Mouse (Mus musculus): ENCODE measurements around the gene Rexo4.

Rexo4 gene

DNA sequence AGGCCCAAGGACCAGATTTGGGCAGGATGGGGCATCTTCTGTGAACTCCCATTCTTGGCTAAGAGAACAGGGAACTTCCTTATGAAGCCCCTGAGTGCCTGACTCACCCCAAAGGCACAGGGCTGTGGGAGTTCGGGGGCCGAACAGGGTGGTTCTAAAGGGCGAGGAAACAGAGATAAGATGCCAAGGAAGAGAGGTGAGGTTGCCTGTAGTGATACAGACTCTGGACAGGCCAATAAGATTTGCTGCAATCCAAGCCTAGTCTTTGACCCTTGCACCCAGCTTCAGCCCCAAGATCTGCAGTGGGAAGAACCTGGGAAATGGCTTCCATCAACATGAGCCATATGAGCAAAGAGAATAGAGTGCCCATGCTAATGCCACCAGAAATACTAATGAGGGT, 20.9 kb downstream of the Rexo4 start:
- no peak for DNase-seq (ENCODE audit: low spot score in 2 of 2)

DNA sequence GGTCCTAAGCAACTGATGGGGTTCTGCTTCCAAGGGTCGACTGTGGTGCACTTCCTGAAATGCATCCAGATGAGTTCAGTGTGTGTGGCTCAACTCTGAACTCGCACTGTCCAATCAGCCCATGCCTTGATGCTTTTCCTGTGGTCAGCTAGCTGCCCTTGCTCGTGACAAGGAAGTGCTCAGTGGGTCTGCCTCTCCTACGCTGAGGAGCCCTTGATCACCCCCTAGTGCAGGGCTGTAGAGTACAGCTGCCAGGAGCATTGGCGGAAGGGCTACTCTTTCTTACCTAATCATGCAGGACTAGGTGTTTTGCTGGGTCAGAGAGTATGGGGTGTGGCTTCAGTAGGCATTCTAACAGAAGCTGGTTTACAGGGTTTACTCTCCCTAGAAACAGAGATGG, 22.6 kb downstream of the Rexo4 start:
- DNase-seq (ENCODE audit: low spot score in 2 of 2), result no peak

DNA sequence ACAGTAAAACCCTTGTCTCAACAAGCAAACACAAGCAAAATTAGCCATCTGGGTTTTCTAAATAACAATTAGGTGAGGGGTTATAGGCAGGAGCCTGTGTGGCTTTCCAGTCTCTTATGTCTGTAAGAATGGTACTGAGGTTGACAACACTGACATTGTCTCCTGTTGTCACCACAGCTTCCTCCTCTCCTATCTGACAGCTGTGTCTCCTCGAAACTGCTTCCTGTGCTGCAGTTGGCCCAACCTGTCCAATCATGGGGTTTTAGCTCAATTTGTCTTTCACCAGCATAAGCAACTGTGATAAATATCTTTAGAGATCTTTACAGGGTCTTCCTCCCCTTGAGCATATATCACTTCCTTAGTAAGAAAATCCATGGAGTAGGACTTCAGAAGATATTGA, 27.8 kb downstream of the Rexo4 start:
- DNase-seq (ENCODE audit: low spot score in 2 of 2), result no peak

- DNase-seq (ENCODE audit: low spot score in 2 of 2), result no peak
Observed at GRCm38 (mm10) chr2:26935286-26935685, 28.9 kb downstream of the Rexo4 start.

DNA sequence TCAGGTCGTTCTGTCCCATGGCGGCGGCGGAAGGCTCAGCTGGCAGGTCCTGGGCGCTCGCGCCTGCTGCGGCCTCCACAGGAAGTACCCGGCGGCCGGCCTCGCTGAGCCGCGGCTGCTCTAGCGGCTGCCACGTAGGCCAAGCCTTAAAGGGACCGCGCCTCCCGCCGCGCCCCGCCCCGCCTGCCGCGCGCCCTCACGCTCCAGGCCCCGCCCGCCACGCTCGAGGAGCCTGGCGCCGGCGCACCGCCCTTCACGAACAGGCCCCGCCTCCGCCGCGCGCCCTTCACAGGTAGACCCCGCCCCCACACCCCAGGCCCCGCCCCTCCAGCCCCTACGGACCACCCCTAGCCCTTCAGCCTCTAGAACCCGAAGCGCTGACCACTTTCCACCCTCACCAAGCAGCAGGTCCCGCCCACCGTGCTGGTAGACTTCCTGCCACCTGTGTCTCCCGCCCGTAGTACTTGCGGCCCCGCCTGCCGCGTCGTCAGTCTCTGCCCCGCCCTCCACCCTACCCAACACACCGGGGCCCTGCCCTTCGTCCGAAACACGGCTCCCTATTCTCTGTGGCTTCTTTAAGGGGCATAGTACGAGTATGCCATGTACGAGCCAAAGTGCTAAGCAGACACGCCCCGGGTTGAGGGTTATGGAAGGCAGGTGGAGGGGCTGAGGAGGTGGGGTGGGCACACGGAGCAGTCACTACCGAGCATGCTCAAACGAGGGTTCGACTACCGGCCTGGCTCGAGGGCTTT, 30.7 kb downstream of the Rexo4 start, which contains the start of the genes Surf4 and Stkld1:
Gene Surf4, minus strand, starts transcription at position 625 of the 752 bp plus-strand sequence.
Gene Stkld1, plus strand, starts transcription at position 744 of the 752 bp plus-strand sequence.
- peak; percentile 85 to 92 for DNase-seq (ENCODE audit: low spot score in 2 of 2)

GRCm38 (mm10) chr2:26932473-26933303, 31.5 kb downstream of the Rexo4 start:
- DNase-seq (ENCODE audit: low spot score in 2 of 2), result no peak

- peak; percentile 79 to 82 for DNase-seq (ENCODE audit: low spot score in 2 of 2)
Observed at GRCm38 (mm10) chr2:26930390-26930789, 33.8 kb downstream of the Rexo4 start.

DNA sequence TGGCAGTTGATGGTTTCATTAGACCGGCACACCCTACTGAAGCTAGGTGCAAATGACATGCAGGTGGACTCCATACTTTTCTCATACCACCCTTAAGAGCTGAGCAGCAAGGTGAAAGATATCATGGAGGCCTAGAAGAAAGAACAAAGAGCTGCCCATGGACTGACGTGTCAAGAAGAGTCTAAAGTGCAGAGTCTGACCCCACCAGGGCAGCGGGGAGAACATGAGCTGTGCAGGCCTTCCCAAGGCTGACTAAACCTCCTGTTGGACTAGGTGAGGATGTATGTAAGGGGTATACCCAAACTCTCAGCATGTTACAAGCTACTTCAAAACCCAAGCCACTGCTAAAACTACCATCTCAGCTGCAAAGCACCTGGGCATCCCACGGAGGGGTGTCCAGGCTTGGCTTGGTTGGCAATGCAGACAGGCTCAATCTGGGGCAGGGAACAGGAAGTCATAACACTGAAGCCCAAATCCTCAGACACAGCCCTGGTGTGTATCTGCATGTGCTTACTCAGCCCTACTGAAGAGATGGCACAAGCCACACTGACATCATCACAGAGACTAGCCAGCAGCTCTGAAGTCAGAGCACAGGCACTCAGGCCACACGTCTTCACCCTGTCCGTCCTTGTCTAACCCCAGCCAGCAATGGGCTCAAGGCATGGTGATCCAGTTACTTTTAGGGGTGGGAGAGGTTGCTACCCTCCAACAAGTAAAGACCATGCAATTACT, 36.3 kb downstream of the Rexo4 start:
- no peak for DNase-seq (ENCODE audit: low spot score in 2 of 2)

- no peak for DNase-seq (ENCODE audit: low spot score in 2 of 2)
Observed at GRCm38 (mm10) chr2:26921784-26922183, 42.4 kb downstream of the Rexo4 start.

DNA sequence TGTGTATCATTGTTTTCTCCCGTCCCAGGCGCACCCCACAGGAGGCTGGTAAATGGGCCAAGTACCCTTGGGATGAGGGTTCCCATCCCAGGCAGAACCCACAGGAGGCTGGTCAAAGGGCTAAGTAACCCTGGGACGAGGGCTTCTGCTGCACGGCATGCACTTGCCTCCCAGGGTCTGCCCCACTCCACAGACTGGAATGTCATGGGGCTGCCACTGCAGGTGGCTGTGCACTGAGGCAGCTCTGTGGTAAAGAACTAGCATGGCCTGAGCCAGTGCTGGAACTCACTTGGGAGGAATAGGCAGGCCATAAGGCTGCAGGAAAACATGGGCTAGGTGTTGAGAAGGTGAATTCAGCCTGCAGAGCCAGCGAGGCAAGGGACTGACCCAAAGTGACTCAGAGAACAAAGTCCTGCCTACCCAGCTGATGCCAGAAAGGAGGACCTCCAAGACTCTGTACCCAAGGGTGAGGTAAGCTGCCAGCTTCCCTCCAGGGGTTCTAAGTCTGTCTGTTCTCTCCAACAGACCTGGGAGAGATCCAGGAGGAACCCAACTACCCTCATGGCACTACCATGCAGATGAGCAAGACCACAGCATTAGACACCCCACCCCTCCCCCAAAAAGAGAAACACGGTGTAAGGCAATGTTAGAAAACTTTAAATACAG, 43.9 kb downstream of the Rexo4 start:
- no peak for DNase-seq (ENCODE audit: low spot score in 2 of 2)

GRCm38 (mm10) chr2:26919684-26920083, 44.5 kb downstream of the Rexo4 start:
- no peak for DNase-seq (ENCODE audit: low spot score in 2 of 2)

GRCm38 (mm10) chr2:26916738-26917137, 47.4 kb downstream of the Rexo4 start:
- DNase-seq (ENCODE audit: low spot score in 2 of 2), result no peak

DNA sequence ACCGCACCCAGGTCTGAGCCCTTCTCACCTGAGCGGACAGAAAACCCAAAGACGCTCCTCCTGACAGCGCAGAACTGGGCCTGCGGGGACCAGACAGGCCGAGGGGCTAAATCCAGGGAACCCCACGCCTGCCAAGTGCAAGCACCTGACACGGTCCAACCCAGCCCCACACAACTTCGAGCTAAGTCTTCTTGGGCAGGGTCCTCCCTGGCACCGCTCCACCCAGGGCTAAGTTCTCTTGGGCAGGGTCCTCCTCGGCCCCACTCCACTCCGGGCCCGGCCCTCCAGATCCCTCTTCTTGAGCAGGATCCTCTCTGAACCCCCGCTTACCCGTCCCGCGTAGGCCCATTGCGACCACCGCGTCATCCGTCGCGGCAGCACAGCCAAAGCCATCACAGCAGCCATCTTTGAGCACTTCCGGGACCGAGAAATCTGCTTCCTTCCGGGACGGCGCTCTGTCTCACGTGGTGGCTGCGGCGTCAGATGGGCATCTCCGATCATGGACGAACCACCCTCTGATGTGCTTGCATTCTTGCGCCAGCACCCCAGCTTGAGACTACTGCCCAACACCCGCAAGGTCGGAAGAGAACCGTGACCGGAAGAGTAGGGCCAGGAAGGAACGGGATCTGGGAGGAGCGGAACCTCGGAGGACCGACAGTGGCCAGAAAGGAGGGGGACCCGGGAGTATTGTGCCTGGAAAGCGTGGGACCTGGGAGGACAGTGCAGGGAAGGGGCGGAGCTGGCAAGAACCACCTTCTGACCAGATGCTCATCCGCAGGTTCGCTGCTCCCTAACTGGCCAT, 48.1 kb downstream of the Rexo4 start, which contains the start of the genes Surf2 and Surf1:
Gene Surf2, plus strand, starts transcription at position 441 of the 802 bp plus-strand sequence.
Gene Surf1, minus strand, starts transcription at position 604 of the 802 bp plus-strand sequence.
- DNase-seq (ENCODE audit: low spot score in 2 of 2), result peak; percentile 88 to 89

- no peak for DNase-seq (ENCODE audit: low spot score in 2 of 2)
Observed at GRCm38 (mm10) chr2:26914148-26914941, 49.8 kb downstream of the Rexo4 start.

GRCm38 (mm10) chr2:26913416-26914147, 50.6 kb downstream of the Rexo4 start:
- no peak for DNase-seq (ENCODE audit: low spot score in 2 of 2)

DNA sequence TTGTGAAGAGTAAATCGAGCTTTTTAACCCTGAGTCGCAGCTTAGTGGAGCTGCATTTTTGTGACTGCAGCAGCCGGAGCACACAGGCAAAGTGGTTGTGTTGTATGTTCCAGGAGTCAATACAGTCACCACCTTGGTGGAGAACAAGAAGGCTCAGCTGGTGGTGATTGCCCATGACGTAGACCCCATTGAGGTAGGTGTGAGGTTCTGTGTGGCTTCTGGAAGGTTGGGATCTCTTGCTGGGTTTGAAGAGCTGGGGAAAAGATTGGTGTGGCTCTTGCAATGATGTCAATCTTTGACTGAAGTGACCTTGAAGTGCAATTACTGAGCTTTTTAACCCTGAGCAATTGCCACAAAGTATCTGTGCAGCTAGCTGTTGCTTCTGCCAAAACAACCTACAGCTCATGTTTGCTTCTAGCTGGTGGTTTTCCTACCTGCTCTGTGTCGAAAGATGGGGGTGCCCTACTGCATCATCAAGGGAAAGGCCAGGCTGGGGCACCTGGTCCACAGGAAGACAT, 51.9 kb downstream of the Rexo4 start:
- no peak for DNase-seq (ENCODE audit: low spot score in 2 of 2)

DNA sequence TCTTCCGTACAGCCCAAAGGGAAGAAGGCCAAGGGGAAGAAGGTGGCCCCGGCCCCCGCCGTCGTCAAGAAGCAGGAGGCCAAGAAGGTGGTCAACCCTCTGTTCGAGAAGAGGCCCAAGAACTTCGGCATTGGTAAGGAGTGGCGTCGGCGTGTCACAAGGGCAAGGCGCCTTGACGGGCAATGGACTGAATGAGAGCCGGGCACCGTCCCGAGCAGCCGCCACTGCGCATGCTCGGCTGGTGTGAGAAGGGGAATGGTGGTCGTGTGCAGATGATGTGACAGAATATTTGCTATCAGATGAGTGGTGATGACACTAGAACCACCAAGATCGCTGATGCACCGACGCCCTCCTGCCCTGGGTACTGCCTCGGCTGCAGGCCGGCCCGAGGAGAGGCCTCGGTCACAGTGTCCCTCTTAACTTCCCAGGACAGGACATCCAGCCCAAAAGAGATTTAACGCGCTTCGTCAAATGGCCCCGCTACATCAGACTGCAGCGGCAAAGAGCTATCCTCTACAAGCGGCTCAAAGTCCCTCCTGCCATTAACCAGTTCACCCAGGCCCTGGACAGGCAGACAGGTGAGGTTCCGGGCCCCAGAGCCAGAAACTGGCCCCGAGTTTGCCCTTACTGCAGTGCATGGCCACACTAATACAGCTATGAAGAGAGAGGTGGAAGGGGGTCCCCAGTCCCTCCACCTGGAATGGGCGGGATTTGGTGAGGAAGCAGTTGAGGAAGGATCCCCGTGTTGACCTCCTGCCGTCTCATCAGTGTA, 53.0 kb downstream of the Rexo4 start:
- peak in 1 of 2 experiments; percentile 67 for DNase-seq (ENCODE audit: low spot score in 2 of 2)

Measured in right cerebral cortex, adult 2 months (tissue).